Mouse (Mus musculus): ENCODE data around the gene Mrnip.

The Mrnip gene

GRCm38 (mm10) chr11:50205434-50205833 lies 31.2 kb downstream of the Mrnip start:
- DNase-seq: no peak

- DNase-seq: no peak
Observed at GRCm38 (mm10) chr11:50206037-50206436, 31.8 kb downstream of the Mrnip start.

GRCm38 (mm10) chr11:50207344-50207743 lies 33.1 kb downstream of the Mrnip start:
- DNase-seq: no peak

- no peak for DNase-seq
Observed at GRCm38 (mm10) chr11:50208039-50208438, 33.8 kb downstream of the Mrnip start.

GRCm38 (mm10) chr11:50210101-50210504 lies 35.9 kb downstream of the Mrnip start:
- DNase-seq: peak; percentile 97

- peak; percentile 82 for DNase-seq
Observed at GRCm38 (mm10) chr11:50210505-50211151, 36.4 kb downstream of the Mrnip start, which contains the start of the genes Sqstm1 and Mgat4b. Gene Sqstm1 (minus strand): TSS chr11:50210827. Gene Mgat4b (plus strand): TSS chr11:50210890.

GRCm38 (mm10) chr11:50211322-50212059 lies 37.2 kb downstream of the Mrnip start:
- DNase-seq: no peak

- no peak for DNase-seq
Observed at GRCm38 (mm10) chr11:50212060-50212739, 38.0 kb downstream of the Mrnip start.

- DNase-seq: peak; percentile 92
Observed at GRCm38 (mm10) chr11:50212848-50213758, 38.9 kb downstream of the Mrnip start.

- no peak for DNase-seq
Observed at GRCm38 (mm10) chr11:50214631-50215030, 40.4 kb downstream of the Mrnip start.

GRCm38 (mm10) chr11:50215633-50216032 lies 41.4 kb downstream of the Mrnip start:
- DNase-seq: no peak

- no peak for DNase-seq
Observed at GRCm38 (mm10) chr11:50216724-50217366, 42.6 kb downstream of the Mrnip start.

GRCm38 (mm10) chr11:50217811-50218210 lies 43.6 kb downstream of the Mrnip start:
- DNase-seq: no peak

GRCm38 (mm10) chr11:50219833-50220232 lies 45.6 kb downstream of the Mrnip start:
- DNase-seq: no peak

GRCm38 (mm10) chr11:50222559-50223276 lies 48.5 kb downstream of the Mrnip start:
- no peak for DNase-seq

- no peak for DNase-seq
Observed at GRCm38 (mm10) chr11:50223783-50224662, 49.8 kb downstream of the Mrnip start.

GRCm38 (mm10) chr11:50224671-50225530 lies 50.7 kb downstream of the Mrnip start:
- peak; percentile 91 for DNase-seq

GRCm38 (mm10) chr11:50225611-50226378 lies 51.6 kb downstream of the Mrnip start:
- DNase-seq: peak; percentile 63

All from lung, postnatal 36 days (tissue).